Mouse (Mus musculus) embryonic facial prominence, embryonic 13.5 days (tissue): ENCODE data around the gene S100a4. TPM values are rescaled to one million over a fixed set of nuclear protein-coding genes. Genes with fewer than 3 reads are reported as not detected.
A peak's percentile ranks its signal among the peaks of the same experiment; 100 is the strongest.

ENCODE experiments used
- ATAC-seq: fragments of 200-750 bp; cut with Nextera tagmentation; 2 replicates; pipeline ENCODE4 v1.8.0; 2017; ENCODE audit warnings: low read depth; ENCODE audit not compliant: insufficient number of reproducible peaks, insufficient read depth, low FRiP score, low TSS enrichment
- H3K27ac ChIP-seq: fragments of 300-500 bp; sonication (generic); 2 replicates; pipeline ENCODE4 v1.5.1; 2015; ENCODE audit warnings: moderate library complexity, mild to moderate bottlenecking, inconsistent platforms
- H3K27me3 ChIP-seq: fragments of 300-500 bp; sonication (generic); 2 replicates; pipeline ENCODE4 v1.6.1; 2015; ENCODE audit warnings: mild to moderate bottlenecking, inconsistent platforms
- H3K36me3 ChIP-seq: fragments of 300-500 bp; sonication (generic); 2 replicates; pipeline ENCODE4 v1.6.1; 2015; ENCODE audit warnings: mild to moderate bottlenecking, inconsistent platforms
- H3K4me1 ChIP-seq: fragments of 300-500 bp; sonication (generic); 2 replicates; pipeline ENCODE4 v1.6.1; 2015; ENCODE audit warnings: inconsistent platforms
- H3K4me2 ChIP-seq: fragments of 300-500 bp; sonication (generic); 2 replicates; pipeline ENCODE4 v1.6.1; 2015; ENCODE audit warnings: moderate library complexity, mild to moderate bottlenecking, inconsistent platforms
- H3K4me3 ChIP-seq: fragments of 300-500 bp; sonication (generic); 2 replicates; pipeline ENCODE4 v1.5.1; 2015; ENCODE audit warnings: mild to moderate bottlenecking, inconsistent platforms
- H3K9ac ChIP-seq: fragments of 300-500 bp; sonication (generic); 2 replicates; pipeline ENCODE4 v1.6.1; 2015; ENCODE audit warnings: mild to moderate bottlenecking, inconsistent platforms
- H3K9me3 ChIP-seq: fragments of 300-500 bp; sonication (generic); 2 replicates; pipeline ENCODE4 v1.6.1; 2016; ENCODE audit warnings: inconsistent platforms
- WGBS: fragments of 180-500 bp; shearing (Covaris S2); methylation state at CpG from one replicate; pipeline ENCODE4 v1.1.7; 2015; ENCODE audit warnings: mixed read lengths; 5-methylcytosine and 5-hydroxymethylcytosine counted together
- polyA plus RNA-seq: library from polyadenylated mRNA; unstranded; fragments of >200 nt; fragmentation: Nextera tagmentation; extraction: Ambion mirVana; gene quantifications from 2 replicates; pipeline ENCODE4 v1.2.1, GENCODE M21; 2015

The S100a4 gene
- polyA plus RNA-seq, 1 experiment from 2014 or later = 19.2 TPM

DNA sequence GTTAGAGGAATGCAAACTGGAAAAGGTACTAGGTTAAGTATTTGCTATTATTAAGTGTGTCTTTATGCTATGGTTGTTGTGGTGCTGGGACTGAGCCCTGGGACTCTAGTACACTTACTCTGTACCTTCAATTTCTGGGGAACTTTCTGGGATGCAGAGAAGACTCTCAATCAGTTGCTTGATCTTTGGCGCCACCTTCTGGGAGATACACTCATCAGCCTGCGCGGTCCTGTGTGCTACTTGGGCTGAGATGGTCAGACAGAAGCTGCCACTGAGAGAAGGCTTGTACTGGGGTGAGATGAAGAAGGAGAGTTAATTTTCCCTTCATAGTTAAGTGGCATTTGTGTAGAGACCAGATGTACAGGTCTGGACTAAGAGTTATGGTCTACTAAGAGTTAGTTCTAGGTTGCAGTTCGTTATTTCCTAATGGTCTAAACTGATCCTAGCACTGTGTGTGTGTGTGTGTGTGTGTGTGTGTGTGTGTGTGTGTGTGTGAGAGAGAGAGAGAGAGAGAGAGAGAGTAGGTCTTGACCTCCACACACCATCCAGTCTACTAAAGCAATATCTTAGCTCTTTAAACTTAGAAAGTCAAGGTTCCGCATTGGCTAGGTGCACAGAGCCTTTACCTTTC lies 49.4 kb downstream of the S100a4 start:
- Histone ChIP-seq H3K36me3 (no peaks in the 10 kb centered on the region), H3K4me2 (no peak overlapping the region), H3K27me3 (peaks cover 3% of the 10 kb centered on the region), H3K4me1 (no peaks in the 10 kb centered on the region), H3K27ac (no peak overlapping the region), H3K4me3 (no peak overlapping the region), H3K9me3 (no peaks in the 10 kb centered on the region), H3K9ac (no peak overlapping the region)
- 0 out of 2 replicates have a peak, but pooled peaks have one; percentile 43 for ATAC-seq
- WGBS = 36% methylated on average over 5 of the region's 5 CpGs

DNA sequence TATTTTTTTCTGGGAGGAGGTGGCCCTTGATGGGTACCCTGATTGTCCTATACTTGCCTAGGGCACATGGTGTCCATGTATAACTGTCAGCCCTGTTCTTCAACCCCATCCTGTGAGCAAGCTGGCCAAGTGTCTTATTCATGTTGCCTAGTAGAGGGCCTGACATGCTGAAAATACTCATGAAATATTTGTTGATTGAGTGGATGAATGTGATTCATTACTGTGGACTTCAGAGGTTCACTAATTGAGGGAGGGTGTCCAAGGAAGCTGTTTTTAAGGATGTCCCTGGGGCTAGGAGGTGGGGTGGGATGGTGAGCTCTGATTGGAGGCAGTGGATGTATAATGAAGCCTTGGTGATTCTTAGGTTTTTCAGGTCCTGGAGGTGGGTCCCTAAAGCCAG lies 50.1 kb downstream of the S100a4 start, which contains the start of gene S100a7a:
S100a7a (plus strand) TSS at position 301 of the 400 bp plus-strand sequence.
- no peak within 1 kb of the TSS for H3K4me2 ChIP-seq
- no peaks in the 10 kb centered on the region for H3K9me3 ChIP-seq
- H3K27ac ChIP-seq = no peak within 1 kb of the TSS
- no peaks in the 10 kb centered on the region for H3K4me1 ChIP-seq
- no peak within 1 kb of the TSS for H3K9ac ChIP-seq
- peaks cover 3% of the 10 kb centered on the region for H3K27me3 ChIP-seq
- no peak for ATAC-seq
- no peaks in the 10 kb centered on the region for H3K36me3 ChIP-seq
- H3K4me3 ChIP-seq = no peak within 1 kb of the TSS

Other genes starting within 250 kb of the S100a4 start
- 39.6 and 44.3 TPM in 2 replicates for gene Slc27a3, start 213.8 kb upstream of the S100a4 start, polyA plus RNA-seq
- 31.0 and 31.1 TPM in 2 replicates for gene Ints3, start 170.1 kb upstream of the S100a4 start, polyA plus RNA-seq
- 2.8 and 5.0 TPM in 2 replicates for gene Npr1, start 137.9 kb upstream of the S100a4 start, polyA plus RNA-seq
- 265 and 286 TPM in 2 replicates for gene Ilf2, start 127.6 kb upstream of the S100a4 start, polyA plus RNA-seq
- 85.5 and 100 TPM in 2 replicates for gene Snapin, start 112.7 kb upstream of the S100a4 start, polyA plus RNA-seq
- gene Chtop, start 94.3 kb upstream of the S100a4 start, polyA plus RNA-seq = 187 and 195 TPM in 2 replicates
- 13.5 and 16.5 TPM in 2 replicates for gene S100a1, start 89.4 kb upstream of the S100a4 start, polyA plus RNA-seq
- 24.2 and 26.7 TPM in 2 replicates for gene S100a13, start 89.3 kb upstream of the S100a4 start, polyA plus RNA-seq
- gene S100a14, start 76.9 kb upstream of the S100a4 start, polyA plus RNA-seq = 22.7 and 25.5 TPM in 2 replicates
- gene S100a16, start 66.5 kb upstream of the S100a4 start, polyA plus RNA-seq = 95.0 and 96.5 TPM in 2 replicates
- 0.44 and 0.62 TPM in 2 replicates for gene S100a3, start 43.2 kb upstream of the S100a4 start, polyA plus RNA-seq
- not detected in 2 replicates for gene S100a2, start 13.5 kb upstream of the S100a4 start, polyA plus RNA-seq
- not detected in 2 replicates for gene Gm42674, start 1.9 kb upstream of the S100a4 start, polyA plus RNA-seq
- not detected in 2 replicates for gene S100a5, start 4.8 kb downstream of the S100a4 start, polyA plus RNA-seq
- 89.9 and 97.9 TPM in 2 replicates for gene S100a6, start 9.1 kb downstream of the S100a4 start, polyA plus RNA-seq
- 0.41 TPM in 1 of 2 replicates, not detected in the other for gene S100a7a, start 50.2 kb downstream of the S100a4 start, polyA plus RNA-seq
- gene S100a8, start 65.2 kb downstream of the S100a4 start, polyA plus RNA-seq = 5.9 and 15.4 TPM in 2 replicates
- 4.0 and 13.4 TPM in 2 replicates for gene S100a9, start 92.0 kb downstream of the S100a4 start, polyA plus RNA-seq
- gene Pglyrp4, start 123.1 kb downstream of the S100a4 start, polyA plus RNA-seq = not detected in 2 replicates
- not detected in 2 replicates for gene Gm5849, start 174.1 kb downstream of the S100a4 start, polyA plus RNA-seq